Mouse (Mus musculus) C2C12 (cell line): Measurements from ENCODE around the gene Duxbl3. TPM values are rescaled to one million over a fixed set of nuclear protein-coding genes. Genes with fewer than 3 reads are reported as not detected.
"Not testable (repeated sequence)": the region's sequence is repeated elsewhere in the genome, so short reads cannot be mapped to it uniquely, and the experiment has no call there.

ENCODE experiments used
- H3K27me3 ChIP-seq: one replicate; pipeline ENCODE4 v1.6.1; 2011; ENCODE audit not compliant: control insufficient read depth, insufficient read depth, insufficient read length
- H3K36me3 ChIP-seq: one replicate; pipeline ENCODE4 v1.6.1; 2011; ENCODE audit not compliant: control insufficient read depth, insufficient read depth
- H3K4me3 ChIP-seq: one replicate; pipeline ENCODE4 v1.5.1; 2011; ENCODE audit warnings: mild to moderate bottlenecking, control low read depth; ENCODE audit not compliant: poor library complexity, insufficient read depth, severe bottlenecking
- H3K79me2 ChIP-seq: one replicate; pipeline ENCODE4 v1.6.1; 2011; ENCODE audit not compliant: control insufficient read depth, insufficient read depth
- H3K79me3 ChIP-seq: one replicate; pipeline ENCODE4 v1.6.1; 2011; ENCODE audit warnings: low read depth, control low read depth
- H3ac ChIP-seq: one replicate; pipeline ENCODE3; 2011; ENCODE audit warnings: low read depth; ENCODE audit not compliant: control insufficient read depth, insufficient read length
- CEBPB ChIP-seq: IDR thresholded peaks from one replicate; pipeline ENCODE4 v1.6.1; 2011; ENCODE audit warnings: low read depth, mild to moderate bottlenecking, control low read depth, moderate library complexity
- CTCF ChIP-seq: IDR thresholded peaks from one replicate; pipeline ENCODE4 v1.5.1; 2011; ENCODE audit not compliant: control insufficient read depth, insufficient read depth, insufficient read length
- FOSL1 ChIP-seq: IDR thresholded peaks from one replicate; pipeline ENCODE4 v1.8.0; 2011; ENCODE audit warnings: mild to moderate bottlenecking, low read length; ENCODE audit not compliant: poor library complexity, insufficient read depth, severe bottlenecking
- MAX ChIP-seq: IDR thresholded peaks from one replicate; pipeline ENCODE4 v1.6.1; 2011; ENCODE audit warnings: mild to moderate bottlenecking, control low read depth
- MYOD1 ChIP-seq: IDR thresholded peaks from one replicate; pipeline ENCODE4 v1.6.1; 2011; ENCODE audit warnings: low read depth; ENCODE audit not compliant: control insufficient read depth, insufficient read length
- MYOG ChIP-seq: IDR thresholded peaks from one replicate; pipeline ENCODE4 v1.6.1; 2011; ENCODE audit not compliant: control insufficient read depth, insufficient read length; ENCODE audit errors: extremely low read depth
- USF1 ChIP-seq: IDR thresholded peaks from one replicate; pipeline ENCODE4 v1.6.1; 2011; ENCODE audit warnings: low read depth, mild to moderate bottlenecking, control low read depth, moderate library complexity
- long read RNA-seq, 2 experiments: library from polyadenylated mRNA; unstranded; transcript quantifications; one replicate each; pipeline ENCODE4 v2.0.0; 2019 to 2020
- polyA plus RNA-seq: library from polyadenylated mRNA; unstranded; fragments of >200 nt; fragmentation: generic; extraction: Trizol; gene quantifications from one replicate; pipeline ENCODE4 v1.2.1, GENCODE M21; 2012; ENCODE audit warnings: missing spikeins

The Duxbl3 gene
- 0.11 TPM for polyA plus RNA-seq
- long read RNA-seq, experiment 1: 0 reads
- long read RNA-seq, experiment 2: 0 reads

- H3K4me3 ChIP-seq, H3K79me3 ChIP-seq, H3K36me3 ChIP-seq, H3ac ChIP-seq, H3K27me3 ChIP-seq, H3K79me2 ChIP-seq: not testable (repeated sequence)
Observed at GRCm38 (mm10) chr14:26257756-26258617, at the start of gene Duxbl3. Gene Duxbl3 (plus strand): TSS chr14:26257962.

- H3K27me3 ChIP-seq, H3K79me2 ChIP-seq, H3K79me3 ChIP-seq, H3K4me3 ChIP-seq, H3ac ChIP-seq, H3K36me3 ChIP-seq: not testable (repeated sequence)
Observed at GRCm38 (mm10) chr14:26216233-26217000, 41.3 kb upstream of the Duxbl3 start.

GRCm38 (mm10) chr14:26237183-26237582, 20.6 kb upstream of the Duxbl3 start:
- not testable (repeated sequence) for H3K79me3 ChIP-seq, H3ac ChIP-seq, H3K27me3 ChIP-seq, H3K4me3 ChIP-seq, H3K79me2 ChIP-seq, H3K36me3 ChIP-seq

- not testable (repeated sequence) for H3K36me3 ChIP-seq, H3K4me3 ChIP-seq, H3K79me2 ChIP-seq, H3K79me3 ChIP-seq, H3K27me3 ChIP-seq, H3ac ChIP-seq
Observed at GRCm38 (mm10) chr14:26258729-26259128, 967 bp downstream of the Duxbl3 start.

- H3K4me3 ChIP-seq, H3K27me3 ChIP-seq, H3ac ChIP-seq, H3K79me3 ChIP-seq, H3K36me3 ChIP-seq, H3K79me2 ChIP-seq: not testable (repeated sequence)
Observed at GRCm38 (mm10) chr14:26286737-26287136, 29.0 kb downstream of the Duxbl3 start.

- TF ChIP-seq USF1 (no peak), MAX (no peak), MYOD1 (no peak), FOSL1 (no peak), CTCF (no peak), CEBPB (no peak), MYOG (no peak)
Observed at GRCm38 (mm10) chr14:26293859-26294258, 36.1 kb downstream of the Duxbl3 start.

GRCm38 (mm10) chr14:26297055-26297454, 39.3 kb downstream of the Duxbl3 start:
- no peak overlapping the region for H3ac ChIP-seq
- H3K36me3 ChIP-seq: no peaks in the 10 kb centered on the region
- no peaks in the 10 kb centered on the region for H3K79me3 ChIP-seq
- no peak overlapping the region for H3K4me3 ChIP-seq
- no peaks in the 10 kb centered on the region for H3K79me2 ChIP-seq
- TF ChIP-seq MAX (no peak), MYOD1 (no peak), CEBPB (no peak), FOSL1 (no peak), CTCF (no peak), MYOG (no peak), USF1 (no peak)
- peaks cover 16% of the 10 kb centered on the region for H3K27me3 ChIP-seq

More at GRCm38 (mm10) chr14:26293859-26294258, 36.1 kb downstream of the Duxbl3 start:
- H3K27me3 ChIP-seq: peaks cover 15% of the 10 kb centered on the region
- no peaks in the 10 kb centered on the region for H3K79me3 ChIP-seq
- no peak overlapping the region for H3K4me3 ChIP-seq
- no peaks in the 10 kb centered on the region for H3K79me2 ChIP-seq
- no peaks in the 10 kb centered on the region for H3K36me3 ChIP-seq
- H3ac ChIP-seq: no peak overlapping the region
